Mouse (Mus musculus) stomach, postnatal 0 days (tissue): ENCODE results near the gene Fntb.

ENCODE experiments used
- CTCF ChIP-seq: IDR thresholded peaks from 2 replicates; pipeline ENCODE4 v1.5.1; 2016; ENCODE audit warnings: antibody characterized with exemption, low read depth, mild to moderate bottlenecking, moderate library complexity
- EP300 ChIP-seq: optimal IDR thresholded peaks from 2 replicates; pipeline ENCODE3; 2016; ENCODE audit warnings: antibody characterized with exemption

- TF ChIP-seq CTCF (no peak), EP300 (no peak)
Measured at GRCm38 (mm10) chr12:76891160-76891559, 125.8 kb downstream of the Fntb start.
